Mouse (Mus musculus) intestine, postnatal 0 days (tissue): Measurements from ENCODE around the gene Ppm1h. TPM values are rescaled to one million over a fixed set of nuclear protein-coding genes. Genes with fewer than 3 reads are reported as not detected.
A peak's percentile ranks its signal among the peaks of the same experiment; 100 is the strongest.

ENCODE experiments used
- ATAC-seq: fragments of 200-750 bp; cut with Nextera tagmentation; 2 replicates; pipeline ENCODE4 v1.8.0; 2017; ENCODE audit warnings: mild to moderate bottlenecking, moderate TSS enrichment, moderate library complexity
- H3K27ac ChIP-seq: fragments of 300-500 bp; sonication (generic); 2 replicates; pipeline ENCODE4 v1.5.1; 2014; ENCODE audit warnings: mild to moderate bottlenecking, low read depth, low read length, moderate library complexity
- H3K27me3 ChIP-seq: fragments of 300-500 bp; sonication (generic); replicated peaks from 2 replicates; pipeline ENCODE4 v1.6.1; 2014; ENCODE audit warnings: low read length, mixed read lengths; ENCODE audit not compliant: control insufficient read depth, insufficient read depth
- H3K36me3 ChIP-seq: fragments of 300-500 bp; sonication (generic); 2 replicates; pipeline ENCODE4 v1.6.1; 2014; ENCODE audit warnings: mild to moderate bottlenecking, moderate library complexity; ENCODE audit not compliant: control insufficient read depth, insufficient read depth
- H3K4me1 ChIP-seq: fragments of 300-500 bp; sonication (generic); replicated peaks from 2 replicates; pipeline ENCODE4 v1.6.1; 2014; ENCODE audit warnings: antibody characterized with exemption, low read length, mixed read lengths; ENCODE audit not compliant: control insufficient read depth, insufficient read depth
- H3K4me2 ChIP-seq: fragments of 300-500 bp; sonication (generic); replicated peaks from 2 replicates; pipeline ENCODE4 v1.6.1; 2014; ENCODE audit warnings: low read depth, mild to moderate bottlenecking, moderate library complexity
- H3K4me3 ChIP-seq: fragments of 300-500 bp; sonication (generic); 2 replicates; pipeline ENCODE4 v1.5.1; 2014; ENCODE audit warnings: low read depth, low read length
- H3K9ac ChIP-seq: fragments of 300-500 bp; sonication (generic); 2 replicates; pipeline ENCODE4 v1.6.1; 2014; ENCODE audit warnings: mild to moderate bottlenecking, low read depth, low read length
- H3K9me3 ChIP-seq: fragments of 300-500 bp; sonication (generic); 2 replicates; pipeline ENCODE4 v1.6.1; 2016; ENCODE audit warnings: mixed run types; ENCODE audit not compliant: control insufficient read depth
- CTCF ChIP-seq: sonication (generic); IDR thresholded peaks from 2 replicates; pipeline ENCODE4 v1.5.1; 2016; ENCODE audit warnings: low read depth, mild to moderate bottlenecking, control low read depth, antibody characterized with exemption, moderate library complexity
- WGBS: fragments of 180-500 bp; shearing (Covaris S2); extraction: QIAGEN DNeasy Blood & Tissue Kit; methylation state at CpG from one replicate; pipeline ENCODE4 v1.1.7; 2014; 5-methylcytosine and 5-hydroxymethylcytosine counted together
- polyA plus RNA-seq: library from polyadenylated mRNA; unstranded; fragments of >200 nt; fragmentation: Nextera tagmentation; extraction: Ambion mirVana; gene quantifications from 2 replicates; pipeline ENCODE4 v1.2.1, GENCODE M21; 2015

Ppm1h gene
- polyA plus RNA-seq, 1 experiment from 2014 or later, result 17.9 TPM

DNA sequence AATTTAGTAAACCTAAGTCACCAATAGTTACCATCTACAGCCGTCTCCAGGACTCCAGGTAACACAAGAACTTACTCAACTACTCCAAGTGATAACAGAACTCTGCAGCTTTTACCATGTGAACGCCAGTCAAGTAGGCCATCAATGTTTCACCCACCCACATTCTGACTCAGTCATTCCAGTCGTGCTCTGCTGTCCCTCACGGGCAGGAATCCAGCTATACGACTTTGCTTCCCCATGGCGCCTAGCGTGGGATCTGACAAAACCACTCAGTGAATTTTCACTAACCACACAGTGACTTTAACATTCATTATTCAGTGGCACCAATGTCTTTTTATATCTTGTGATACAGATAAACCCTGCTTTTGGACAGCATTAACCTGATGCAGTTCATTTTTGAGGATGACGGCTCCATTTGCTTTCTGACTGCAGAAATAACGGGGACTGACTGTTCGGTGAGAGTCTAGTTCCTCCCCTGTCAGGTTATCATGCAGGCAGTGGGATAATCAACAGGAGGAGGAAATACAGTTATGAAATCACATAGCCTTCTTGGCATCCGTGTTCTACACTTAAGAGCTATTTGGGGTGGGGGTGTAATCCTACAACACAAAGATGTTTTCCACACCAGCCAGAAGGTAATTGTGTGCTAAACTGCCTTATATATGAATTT lies 304.5 kb downstream of the Ppm1h start:
- H3K4me2 ChIP-seq, result peak overlapping the region; percentile 79
- H3K9me3 ChIP-seq, result no peaks in the 10 kb centered on the region
- H3K4me3 ChIP-seq, result peak overlapping the region; percentile 94; the same call in 1 of the 2 replicates
- H3K27me3 ChIP-seq, result no peaks in the 10 kb centered on the region
- no peak for ATAC-seq
- no peak overlapping the region for H3K9ac ChIP-seq
- no peak for TF ChIP-seq CTCF
- 63% methylated on average over 11 of the region's 11 CpGs for WGBS
- no peaks in the 10 kb centered on the region for H3K4me1 ChIP-seq
- no peak overlapping the region for H3K27ac ChIP-seq
- H3K36me3 ChIP-seq, result peaks cover 4% of the 10 kb centered on the region; the same call in 1 of the 2 replicates

GRCm38 (mm10) chr10:122983579-122984530 lies 305.3 kb downstream of the Ppm1h start:
- H3K4me3 ChIP-seq, result peak overlapping the region; percentile 94
- 39% methylated on average over 10 of the region's 10 CpGs for WGBS

GRCm38 (mm10) chr10:122984531-122985251 lies 306.1 kb downstream of the Ppm1h start:
- Histone ChIP-seq H3K4me2 (peak overlapping the region; percentile 79), H3K9me3 (no peaks in the 10 kb centered on the region), H3K27ac (peak overlapping the region; percentile 100), H3K4me1 (no peaks in the 10 kb centered on the region), H3K4me3 (peak overlapping the region; percentile 94), H3K36me3 (peaks cover 4% of the 10 kb centered on the region; the same call in 1 of the 2 replicates), H3K9ac (peak overlapping the region; percentile 97), H3K27me3 (no peaks in the 10 kb centered on the region)
- ATAC-seq, result no peak
- no peak for TF ChIP-seq CTCF
- WGBS, result 1% methylated on average over 10 of the region's 10 CpGs

More at GRCm38 (mm10) chr10:122983579-122984530, 305.3 kb downstream of the Ppm1h start:
- Histone ChIP-seq H3K4me2 (peak overlapping the region; percentile 79), H3K27me3 (no peaks in the 10 kb centered on the region), H3K4me1 (no peaks in the 10 kb centered on the region), H3K36me3 (peaks cover 4% of the 10 kb centered on the region; the same call in 1 of the 2 replicates), H3K9ac (peak overlapping the region; percentile 97; the same call in 1 of the 2 replicates), H3K9me3 (no peaks in the 10 kb centered on the region), H3K27ac (no peak overlapping the region; the same call in 1 of the 2 replicates)
- no peak for ATAC-seq
- TF ChIP-seq CTCF, result no peak

DNA sequence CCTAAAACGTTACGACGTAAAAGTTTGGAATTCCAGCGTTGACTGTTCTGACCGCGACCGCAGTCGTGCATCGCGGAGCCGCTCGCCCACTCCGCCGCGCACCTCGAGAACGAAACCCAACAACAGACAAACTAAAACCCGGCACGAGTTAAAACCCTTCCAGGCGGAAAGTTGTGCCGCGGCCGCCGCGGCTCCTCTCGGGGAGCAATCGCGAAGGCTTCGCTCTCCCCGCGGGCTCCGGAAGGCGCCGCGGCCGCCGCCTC lies 306.6 kb downstream of the Ppm1h start:
- no peaks in the 10 kb centered on the region for H3K4me1 ChIP-seq
- peak overlapping the region; percentile 100 for H3K27ac ChIP-seq
- H3K27me3 ChIP-seq, result no peaks in the 10 kb centered on the region
- H3K4me2 ChIP-seq, result peak overlapping the region; percentile 79
- H3K9ac ChIP-seq, result peak overlapping the region; percentile 97
- ATAC-seq, result peak; percentile 7; the same call in 1 of the 2 replicates
- H3K9me3 ChIP-seq, result no peaks in the 10 kb centered on the region
- H3K36me3 ChIP-seq, result peaks cover 4% of the 10 kb centered on the region; the same call in 1 of the 2 replicates
- H3K4me3 ChIP-seq, result peak overlapping the region; percentile 94
- under 1% methylated on average over 36 of the region's 37 CpGs for WGBS
- no peak for TF ChIP-seq CTCF

GRCm38 (mm10) chr10:122985515-122986319 lies 307.2 kb downstream of the Ppm1h start:
- Histone ChIP-seq H3K9ac (peak overlapping the region; percentile 97), H3K27me3 (no peaks in the 10 kb centered on the region), H3K36me3 (no peaks in the 10 kb centered on the region; the same call in 1 of the 2 replicates), H3K4me2 (peak overlapping the region; percentile 79), H3K4me1 (no peaks in the 10 kb centered on the region), H3K9me3 (no peaks in the 10 kb centered on the region), H3K27ac (peak overlapping the region; percentile 100), H3K4me3 (peak overlapping the region; percentile 94)
- no peak for TF ChIP-seq CTCF
- under 1% methylated on average over 61 of the region's 115 CpGs for WGBS
- ATAC-seq, result peak; percentile 93
